Mouse (Mus musculus) G1E (cell line): ENCODE data around the gene Egln2.

Source experiments
- CTCF ChIP-seq: IDR thresholded peaks from 2 replicates; pipeline ENCODE4 v1.5.1; 2012; ENCODE audit warnings: low read depth, low read length, inconsistent platforms, mixed read lengths
- GATA1 ChIP-seq: IDR thresholded peaks from 2 replicates; pipeline ENCODE4 v1.6.1; 2012; ENCODE audit warnings: borderline replicate concordance, low read length, inconsistent platforms, mixed read lengths
- POLR2AphosphoS5 ChIP-seq: IDR thresholded peaks from 2 replicates; pipeline ENCODE4 v1.6.1; 2012; ENCODE audit warnings: low read depth, low read length, inconsistent platforms; ENCODE audit not compliant: insufficient replicate concordance
- TAL1 ChIP-seq: conservative IDR thresholded peaks from 2 replicates; pipeline ENCODE4 v1.6.1; 2012; ENCODE audit warnings: low read depth, low read length, inconsistent platforms, mixed read lengths

GRCm38 (mm10) chr7:27174496-27174895 is 7.9 kb upstream of the Egln2 start:
- TF ChIP-seq CTCF (no peak), GATA1 (no peak), POLR2AphosphoS5 (no peak), TAL1 (no peak)
